Mouse (Mus musculus) thymus, adult 2 months (tissue): ENCODE data around the gene Lmf1.

Experiments
- CTCF ChIP-seq: fragments of 200-500 bp; IDR thresholded peaks from 2 replicates; pipeline ENCODE4 v1.5.1; 2012; ENCODE audit warnings: mild to moderate bottlenecking, control low read depth, low read length, moderate library complexity, borderline replicate concordance; ENCODE audit not compliant: control insufficient read depth, poor library complexity, insufficient read depth; ENCODE audit errors: extremely low read depth
- POLR2A ChIP-seq: fragments of 200-500 bp; IDR thresholded peaks from 2 replicates; pipeline ENCODE4 v1.6.1; 2012; ENCODE audit warnings: mild to moderate bottlenecking, low read length, control low read depth, moderate library complexity; ENCODE audit not compliant: control insufficient read depth, poor library complexity, insufficient read depth; ENCODE audit errors: extremely low read depth

DNA sequence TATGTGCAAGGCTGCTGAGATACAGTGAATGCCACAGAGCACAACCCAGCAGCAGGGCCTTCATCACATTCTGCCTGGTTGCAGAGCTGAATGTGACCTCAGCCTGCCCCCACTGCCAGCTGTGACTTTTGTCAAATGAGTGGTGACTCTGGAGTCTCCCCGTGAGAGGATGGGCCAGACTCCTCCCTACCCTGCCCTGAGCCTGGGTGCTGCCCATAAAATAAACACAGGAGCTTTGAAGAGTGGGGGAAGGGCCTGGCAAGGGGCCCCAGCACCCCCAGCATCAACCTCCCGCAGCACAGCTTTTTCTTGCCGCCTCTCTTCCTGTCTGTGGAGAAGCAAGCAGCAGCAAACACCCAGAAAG is 77.9 kb downstream of the Lmf1 start:
- TF ChIP-seq CTCF (no peak), POLR2A (no peak)
